Mouse (Mus musculus) heart, postnatal 0 days (tissue): ENCODE data around the gene Sesn1. TPM values are rescaled to one million over a fixed set of nuclear protein-coding genes. Genes with fewer than 3 reads are reported as not detected.

Experiments used
- ATAC-seq: fragments of 200-750 bp; cut with Nextera tagmentation; 2 replicates; pipeline ENCODE4 v1.8.0; 2017; ENCODE audit warnings: low read depth, moderate number of reproducible peaks, moderate library complexity; ENCODE audit not compliant: insufficient read depth
- DNase-seq: peaks from one replicate; pipeline ENCODE4 v3.0.0-alpha.2; 2016; ENCODE audit warnings: low spot score
- H3K27ac ChIP-seq: fragments of 300-500 bp; sonication (generic); 2 replicates; pipeline ENCODE4 v1.5.1; 2014; ENCODE audit warnings: low read depth, mild to moderate bottlenecking
- H3K27me3 ChIP-seq: fragments of 300-500 bp; sonication (generic); 2 replicates; pipeline ENCODE4 v1.6.1; 2014; ENCODE audit warnings: low read length, mixed read lengths; ENCODE audit not compliant: control insufficient read depth, insufficient read depth
- H3K36me3 ChIP-seq: fragments of 300-500 bp; sonication (generic); replicated peaks from 2 replicates; pipeline ENCODE4 v1.6.1; 2014; ENCODE audit warnings: low read length, mixed read lengths; ENCODE audit not compliant: control insufficient read depth, insufficient read depth
- H3K4me1 ChIP-seq: fragments of 300-500 bp; sonication (generic); 2 replicates; pipeline ENCODE4 v1.6.1; 2014; ENCODE audit warnings: antibody characterized with exemption; ENCODE audit not compliant: control insufficient read depth, insufficient read depth
- H3K4me2 ChIP-seq: fragments of 300-500 bp; sonication (generic); 2 replicates; pipeline ENCODE4 v1.6.1; 2014; ENCODE audit warnings: low read depth, mild to moderate bottlenecking, low read length, moderate library complexity
- H3K4me3 ChIP-seq: fragments of 300-500 bp; sonication (generic); 2 replicates; pipeline ENCODE4 v1.5.1; 2014; ENCODE audit warnings: low read depth, low read length
- H3K9ac ChIP-seq: fragments of 300-500 bp; sonication (generic); replicated peaks from 2 replicates; pipeline ENCODE4 v1.6.1; 2014; ENCODE audit warnings: low read depth, low read length, mixed read lengths
- H3K9me3 ChIP-seq: fragments of 300-500 bp; sonication (generic); replicated peaks from 2 replicates; pipeline ENCODE4 v1.6.1; 2016; ENCODE audit warnings: low read length; ENCODE audit not compliant: control insufficient read depth
- CTCF ChIP-seq: IDR thresholded peaks from 2 replicates; pipeline ENCODE4 v1.5.1; 2016; ENCODE audit warnings: antibody characterized with exemption, control low read depth, low read depth
- EP300 ChIP-seq: IDR thresholded peaks from 2 replicates; pipeline ENCODE4 v1.6.1; 2016; ENCODE audit warnings: antibody characterized with exemption, low read depth
- WGBS: fragments of 180-500 bp; shearing (Covaris S2); extraction: QIAGEN DNeasy Blood & Tissue Kit; methylation state at CpG from one replicate; pipeline ENCODE4 v1.1.7; 2014; 5-methylcytosine and 5-hydroxymethylcytosine counted together
- polyA plus RNA-seq: library from polyadenylated mRNA; unstranded; fragments of >200 nt; fragmentation: Nextera tagmentation; extraction: Ambion mirVana; gene quantifications from 2 replicates; pipeline ENCODE4 v1.2.1, GENCODE M21; 2015
- total RNA-seq: library from RNA; depleted of rRNA; stranded (reverse); fragments of >200 nt; gene quantifications from 2 replicates; pipeline ENCODE4 v1.2.3, GENCODE M21; 2014; ENCODE audit warnings: low replicate concordance; rRNA removed

Sesn1 gene
- total and polyA plus RNA-seq, 2 experiments from 2014 or later = 44.5 to 68.2 TPM

- Histone ChIP-seq H3K36me3 (no peaks in the 10 kb centered on the region), H3K4me3 (no peak overlapping the region), H3K9ac (no peak overlapping the region), H3K4me1 (no peaks in the 10 kb centered on the region), H3K9me3 (no peaks in the 10 kb centered on the region), H3K4me2 (no peak overlapping the region), H3K27ac (no peak overlapping the region), H3K27me3 (no peaks in the 10 kb centered on the region)
- TF ChIP-seq EP300 = no peak
- no peak for TF ChIP-seq CTCF
- no peak for DNase-seq
- 92% methylated on average over 14 of the region's 14 CpGs for WGBS
- ATAC-seq = no peak
These were observed 143.3 kb downstream of the Sesn1 start for GRCm38 (mm10) chr10:41952850-41953527.

DNA sequence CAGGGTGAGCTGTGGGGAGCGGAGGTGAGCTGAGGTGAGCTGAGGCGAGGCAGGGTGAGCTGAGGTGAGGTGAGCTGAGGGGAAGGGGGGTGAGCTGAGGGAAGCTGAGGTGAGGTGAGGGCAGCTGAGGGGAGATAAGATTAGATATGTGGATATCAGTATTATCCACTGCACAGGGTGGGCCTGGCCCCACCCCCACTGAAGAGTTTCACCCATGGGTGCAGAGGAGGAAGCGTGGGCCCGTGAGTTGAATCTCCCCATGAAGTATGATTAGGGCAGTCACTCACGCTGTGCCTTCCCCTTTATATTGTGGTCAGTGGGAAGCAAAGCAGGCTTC lies 143.8 kb downstream of the Sesn1 start:
- ATAC-seq (no peak), DNase-seq (no peak)
- WGBS = 91% methylated on average over 5 of the region's 5 CpGs
- Histone ChIP-seq H3K27ac (no peak overlapping the region), H3K4me1 (no peaks in the 10 kb centered on the region), H3K9me3 (no peaks in the 10 kb centered on the region), H3K4me2 (no peak overlapping the region), H3K27me3 (no peaks in the 10 kb centered on the region), H3K9ac (no peak overlapping the region), H3K4me3 (no peak overlapping the region), H3K36me3 (no peaks in the 10 kb centered on the region)
- TF ChIP-seq CTCF (no peak), EP300 (no peak)

GRCm38 (mm10) chr10:41957421-41958225 lies 147.9 kb downstream of the Sesn1 start:
- no peaks in the 10 kb centered on the region for H3K9me3 ChIP-seq
- DNase-seq (no peak), ATAC-seq (no peak)
- 89% methylated on average over 18 of the region's 18 CpGs for WGBS
- no peak for TF ChIP-seq CTCF
- TF ChIP-seq EP300 = no peak
- H3K36me3 ChIP-seq = no peaks in the 10 kb centered on the region
- H3K4me1 ChIP-seq = no peaks in the 10 kb centered on the region
- no peak overlapping the region for H3K27ac ChIP-seq
- no peak overlapping the region for H3K4me2 ChIP-seq
- H3K4me3 ChIP-seq = no peak overlapping the region
- no peak overlapping the region for H3K9ac ChIP-seq
- H3K27me3 ChIP-seq = no peaks in the 10 kb centered on the region

Other genes with a start within 250 kb of the Sesn1 start
- 1.5 TPM in 1 of 2 replicates, not detected in the other for gene Ccdc162, start 93.3 kb upstream of the Sesn1 start, total RNA-seq
- 0.16 and 0.36 TPM in 2 replicates for gene Ccdc162, start 93.3 kb upstream of the Sesn1 start, polyA plus RNA-seq
- gene Cep57l1, start 64 bp upstream of the Sesn1 start, total RNA-seq = 4.9 and 15.0 TPM in 2 replicates
- 7.1 and 9.2 TPM in 2 replicates for gene Cep57l1, start 64 bp upstream of the Sesn1 start, polyA plus RNA-seq
- 3.3 and 8.5 TPM in 2 replicates for gene Armc2, start 208.5 kb downstream of the Sesn1 start, total RNA-seq
- gene Armc2, start 208.5 kb downstream of the Sesn1 start, polyA plus RNA-seq = 1.7 and 2.7 TPM in 2 replicates